Mouse (Mus musculus) small intestine, adult 2 months (tissue): ENCODE measurements around the gene Sptbn2. TPM values are rescaled to one million over a fixed set of nuclear protein-coding genes. Genes with fewer than 3 reads are reported as not detected.

Source experiments
- H3K27ac ChIP-seq: fragments of 200-500 bp; 2 replicates; pipeline ENCODE4 v1.5.1; 2012; ENCODE audit warnings: low read depth, low read length, control low read depth, inconsistent platforms; ENCODE audit not compliant: insufficient read depth
- H3K27me3 ChIP-seq: fragments of 200-500 bp; 2 replicates; pipeline ENCODE4 v1.6.1; 2012; ENCODE audit warnings: mild to moderate bottlenecking, moderate library complexity, low read length, inconsistent platforms; ENCODE audit not compliant: control insufficient read depth, insufficient read depth
- H3K36me3 ChIP-seq: fragments of 200-500 bp; 2 replicates; pipeline ENCODE4 v1.6.1; 2012; ENCODE audit warnings: mild to moderate bottlenecking, low read length, control low read depth, inconsistent platforms; ENCODE audit not compliant: control insufficient read depth, insufficient read depth
- H3K4me1 ChIP-seq: fragments of 200-500 bp; 2 replicates; pipeline ENCODE4 v1.6.1; 2012; ENCODE audit warnings: low read length, inconsistent platforms, mixed read lengths; ENCODE audit not compliant: control insufficient read depth, insufficient read depth, insufficient read length
- H3K4me3 ChIP-seq: fragments of 200-500 bp; 2 replicates; pipeline ENCODE4 v1.5.1; 2012; ENCODE audit warnings: low read depth, mild to moderate bottlenecking, control low read depth, inconsistent platforms, low read length, moderate library complexity
- CTCF ChIP-seq: fragments of 200-500 bp; IDR thresholded peaks from 2 replicates; pipeline ENCODE4 v1.5.1; 2012; ENCODE audit warnings: low read depth, mild to moderate bottlenecking, control low read depth, inconsistent platforms, low read length, moderate library complexity, mixed read lengths; ENCODE audit not compliant: insufficient replicate concordance, insufficient read length; ENCODE audit errors: extremely low read depth
- POLR2A ChIP-seq: fragments of 200-500 bp; IDR thresholded peaks from 2 replicates; pipeline ENCODE4 v1.6.1; 2012; ENCODE audit warnings: low read depth, mild to moderate bottlenecking, control low read depth, inconsistent platforms, low read length, moderate library complexity
- WGBS: fragments of 180-500 bp; shearing (Covaris S2); methylation state at CpG from one replicate; pipeline ENCODE4 v1.1.7; 2018; 5-methylcytosine and 5-hydroxymethylcytosine counted together
- polyA plus RNA-seq: library from polyadenylated mRNA; depleted of rRNA; stranded (reverse); fragments of >200 nt; gene quantifications from 2 replicates; pipeline ENCODE4 v1.2.3, GENCODE M21; 2012

Sptbn2 gene
- polyA plus RNA-seq, 1 experiment, result 0.19 TPM

GRCm38 (mm10) chr19:4712781-4713526, 2.0 kb downstream of the Sptbn2 start:
- no peak overlapping the region for H3K4me3 ChIP-seq
- 54% methylated on average over 13 of the region's 13 CpGs for WGBS
- H3K4me1 ChIP-seq, result peaks cover 9% of the 10 kb centered on the region
- no peak overlapping the region for H3K27ac ChIP-seq
- no peaks in the 10 kb centered on the region for H3K36me3 ChIP-seq
- peaks cover 24% of the 10 kb centered on the region for H3K27me3 ChIP-seq
- TF ChIP-seq CTCF, result no peak
- TF ChIP-seq POLR2A, result no peak

DNA sequence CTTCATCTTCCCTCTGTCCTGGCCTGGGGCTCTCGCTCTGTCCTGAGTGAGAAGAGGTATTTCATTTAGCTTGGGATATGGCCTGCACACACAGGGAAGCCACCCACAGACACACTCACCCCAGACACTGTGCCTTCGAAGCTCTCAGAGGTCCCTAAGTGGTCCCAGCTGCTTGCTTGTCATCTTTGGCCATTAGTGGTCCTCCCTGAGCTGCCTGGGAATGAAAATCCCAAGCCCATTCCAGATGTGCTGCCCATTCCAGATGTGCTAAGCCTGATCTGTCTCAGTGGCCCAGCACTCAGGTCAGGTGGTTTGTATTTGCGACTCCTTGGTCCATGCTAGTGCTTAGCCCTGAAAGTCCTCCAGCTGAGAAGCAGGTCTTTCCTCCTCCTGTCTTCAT, 2.9 kb downstream of the Sptbn2 start:
- Histone ChIP-seq H3K27me3 (peaks cover 24% of the 10 kb centered on the region), H3K4me3 (no peak overlapping the region), H3K27ac (no peak overlapping the region), H3K36me3 (no peaks in the 10 kb centered on the region), H3K4me1 (peaks cover 9% of the 10 kb centered on the region)
- WGBS, result 87% methylated on average over 3 of the region's 3 CpGs
- TF ChIP-seq CTCF (no peak), POLR2A (no peak)

- 91% methylated on average over 14 of the region's 14 CpGs for WGBS
- no peak overlapping the region for H3K27ac ChIP-seq
- H3K36me3 ChIP-seq, result no peaks in the 10 kb centered on the region
- H3K4me3 ChIP-seq, result no peak overlapping the region
- H3K27me3 ChIP-seq, result peaks cover 12% of the 10 kb centered on the region
- peaks cover 9% of the 10 kb centered on the region for H3K4me1 ChIP-seq
- TF ChIP-seq CTCF, result no peak
- TF ChIP-seq POLR2A, result no peak
Measured at GRCm38 (mm10) chr19:4716756-4717155, 5.8 kb downstream of the Sptbn2 start.

DNA sequence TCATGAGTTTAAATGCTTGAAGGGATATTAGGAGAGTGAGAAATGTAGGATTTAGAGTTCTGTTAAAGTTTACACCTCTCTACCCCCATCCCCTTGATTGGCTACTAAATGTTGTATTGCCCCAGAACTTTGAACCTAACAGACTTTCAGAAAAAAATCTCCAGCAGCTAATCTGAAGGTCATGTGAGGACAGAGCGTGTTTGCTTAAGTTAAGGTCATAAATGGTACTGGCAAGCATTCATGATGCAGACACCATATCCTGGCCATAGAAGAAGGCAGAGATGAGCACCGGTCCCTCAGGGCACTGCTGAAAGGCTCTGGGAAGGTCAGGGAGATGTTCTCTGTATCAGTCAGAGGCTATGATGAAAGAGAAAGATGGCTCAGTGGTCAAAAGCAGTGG, 6.3 kb downstream of the Sptbn2 start:
- peaks cover 5% of the 10 kb centered on the region for H3K4me1 ChIP-seq
- H3K27ac ChIP-seq, result no peak overlapping the region
- no peak for TF ChIP-seq POLR2A
- H3K4me3 ChIP-seq, result no peak overlapping the region
- 54% methylated on average over 2 of the region's 2 CpGs for WGBS
- peaks cover 7% of the 10 kb centered on the region for H3K27me3 ChIP-seq
- no peaks in the 10 kb centered on the region for H3K36me3 ChIP-seq

DNA sequence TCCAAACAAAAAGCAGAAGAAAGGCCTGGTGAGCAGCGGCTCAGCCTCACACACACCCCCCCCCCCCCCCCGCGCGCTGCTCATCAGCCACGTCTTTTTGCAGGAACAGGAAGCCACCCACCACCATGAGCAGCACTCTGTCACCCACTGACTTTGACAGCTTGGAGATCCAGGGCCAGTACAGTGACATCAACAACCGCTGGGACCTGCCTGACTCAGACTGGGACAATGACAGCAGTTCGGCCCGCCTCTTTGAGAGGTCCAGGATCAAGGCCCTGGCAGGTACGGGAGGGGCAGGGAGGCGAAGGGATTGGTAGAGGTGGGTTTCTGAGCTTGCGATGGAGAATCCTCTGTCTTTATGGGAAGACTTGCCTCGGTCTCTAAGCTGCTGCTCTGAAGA, 7.7 kb downstream of the Sptbn2 start:
- Histone ChIP-seq H3K27ac (no peak overlapping the region), H3K4me3 (no peak overlapping the region), H3K36me3 (no peaks in the 10 kb centered on the region), H3K4me1 (peaks cover 4% of the 10 kb centered on the region), H3K27me3 (no peaks in the 10 kb centered on the region)
- 34% methylated on average over 11 of the region's 12 CpGs for WGBS
- TF ChIP-seq POLR2A (no peak), CTCF (no peak)

DNA sequence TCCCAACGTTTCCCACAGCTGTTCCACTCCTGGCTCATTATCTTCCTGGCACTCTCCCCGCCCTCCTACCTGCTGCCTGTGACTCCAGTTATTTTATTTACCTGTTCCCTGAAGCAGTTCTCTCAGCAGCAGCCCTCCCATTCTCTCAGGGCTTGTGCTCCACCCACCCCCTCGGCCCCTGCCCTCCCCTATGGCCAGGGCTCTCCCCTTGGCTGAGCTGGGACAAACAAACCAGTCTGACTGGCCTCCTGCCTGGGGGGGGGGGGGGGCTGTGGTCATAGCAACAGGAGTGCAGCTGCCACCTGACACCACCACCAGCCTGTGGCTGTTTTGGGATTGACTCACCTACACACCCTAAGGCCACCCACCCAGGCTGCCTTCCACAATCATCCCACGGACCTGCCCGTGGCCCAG, 8.4 kb downstream of the Sptbn2 start:
- Histone ChIP-seq H3K4me3 (no peak overlapping the region), H3K27ac (no peak overlapping the region), H3K36me3 (no peaks in the 10 kb centered on the region), H3K27me3 (no peaks in the 10 kb centered on the region), H3K4me1 (peaks cover 4% of the 10 kb centered on the region)
- 19% methylated on average over 5 of the region's 5 CpGs for WGBS
- no peak for TF ChIP-seq CTCF

DNA sequence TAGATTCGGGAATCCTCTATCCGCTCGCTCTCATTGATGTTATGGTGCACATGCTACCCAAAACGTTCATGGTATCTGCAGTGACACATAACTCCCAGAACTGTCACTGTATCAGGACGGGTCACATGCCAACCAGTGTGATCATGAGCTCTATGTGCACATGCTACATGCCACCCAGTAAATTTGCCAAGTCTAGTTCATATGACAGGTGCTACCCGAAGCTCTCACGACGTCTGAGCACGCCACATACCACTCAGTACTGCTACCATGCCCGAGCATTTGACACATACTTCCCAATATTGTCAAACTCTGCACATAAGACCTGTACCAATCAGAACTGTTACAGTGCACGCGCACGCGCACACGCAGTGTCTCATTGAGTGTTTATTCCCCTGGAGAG, 9.1 kb downstream of the Sptbn2 start:
- Histone ChIP-seq H3K27me3 (no peaks in the 10 kb centered on the region), H3K4me3 (no peak overlapping the region), H3K36me3 (no peaks in the 10 kb centered on the region), H3K4me1 (peaks cover 4% of the 10 kb centered on the region), H3K27ac (no peak overlapping the region)
- 80% methylated on average over 15 of the region's 15 CpGs for WGBS
- TF ChIP-seq POLR2A (no peak), CTCF (no peak)

GRCm38 (mm10) chr19:4720671-4721244, 9.8 kb downstream of the Sptbn2 start:
- H3K27ac ChIP-seq, result no peak overlapping the region
- no peaks in the 10 kb centered on the region for H3K27me3 ChIP-seq
- TF ChIP-seq CTCF (no peak), POLR2A (no peak)
- peak overlapping the region; percentile 50 for H3K4me3 ChIP-seq
- H3K36me3 ChIP-seq, result no peaks in the 10 kb centered on the region
- peaks cover 4% of the 10 kb centered on the region for H3K4me1 ChIP-seq
- 15% methylated on average over 11 of the region's 11 CpGs for WGBS
